Mouse (Mus musculus) cerebellum, adult 2 months (tissue): ENCODE results near the gene Tbc1d10b.

ENCODE experiments used
- CTCF ChIP-seq: fragments of 200-500 bp; IDR thresholded peaks from 2 replicates; pipeline ENCODE4 v1.5.1; 2011; ENCODE audit warnings: low read depth, mild to moderate bottlenecking, control low read depth, low read length, moderate library complexity, borderline replicate concordance; ENCODE audit not compliant: insufficient read depth
- POLR2A ChIP-seq: fragments of 200-500 bp; IDR thresholded peaks from 2 replicates; pipeline ENCODE4 v1.6.1; 2011; ENCODE audit warnings: low read length, control low read depth, borderline replicate concordance; ENCODE audit not compliant: insufficient read depth

GRCm38 (mm10) chr7:127228615-127229303 is 20.5 kb upstream of the Tbc1d10b start:
- TF ChIP-seq CTCF, result peak; percentile 91
- no peak for TF ChIP-seq POLR2A
